Mouse (Mus musculus): ENCODE results near the gene Ibsp. TPM values are rescaled to one million over a fixed set of nuclear protein-coding genes. Genes with fewer than 3 reads are reported as not detected.
A peak's percentile ranks its signal among the peaks of the same experiment; 100 is the strongest.

Ibsp gene
- polyA plus RNA-seq, 1 experiment from 2014 or later: not detected

DNA sequence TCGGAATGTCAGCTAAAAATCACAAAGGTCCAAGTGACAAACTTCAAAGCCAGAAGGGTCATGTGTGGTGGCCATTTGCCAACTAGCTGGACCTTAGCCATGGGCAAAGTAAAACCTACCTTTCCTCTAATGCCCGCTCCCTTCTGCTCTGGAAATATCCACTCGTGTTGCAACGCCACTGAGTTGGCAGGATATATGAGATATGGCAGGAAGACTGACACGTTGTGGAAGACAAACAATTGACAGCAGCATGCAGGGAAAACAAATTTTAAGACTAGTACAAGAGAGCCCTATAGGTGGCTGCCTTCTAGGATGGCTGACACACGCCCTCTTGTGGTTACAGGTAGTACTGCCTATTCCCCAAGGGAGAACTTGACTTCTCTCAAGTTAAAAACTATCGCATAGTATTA lies 34.3 kb downstream of the Ibsp start:
- Histone ChIP-seq H3K36me3 (ENCODE audit: control insufficient read depth, insufficient read depth, low read length) (no peaks in the 10 kb centered on the region), H3K4me2 (ENCODE audit: low read length) (peak overlapping the region; percentile 44), H3K27ac (replicated peaks in 1 of 2; ENCODE audit: control insufficient read depth in 1 of 2, insufficient read depth in 1 of 2, low read depth in 2 of 2, low read length in 2 of 2) (no peak overlapping the region), H3K4me1 (ENCODE audit: control insufficient read depth in 2 of 2, insufficient read depth in 2 of 2, low read length in 2 of 2) (no peaks in the 10 kb centered on the region; a peak in 1 of 4 replicates), H3K9me3 (ENCODE audit: control insufficient read depth, low read length) (no peaks in the 10 kb centered on the region), H3K4me3 (ENCODE audit: control insufficient read depth in 1 of 2, insufficient read depth in 1 of 2, low read depth in 1 of 2, low read length in 2 of 2) (no peak overlapping the region), H3K9ac (ENCODE audit: low read length) (no peak overlapping the region), H3K27me3 (ENCODE audit: control insufficient read depth, insufficient read depth, low read length) (no peaks in the 10 kb centered on the region)
- 30% methylated on average over 7 of the region's 7 CpGs for WGBS
- no peak for ATAC-seq (ENCODE audit: insufficient number of reproducible peaks, insufficient read depth, low FRiP score, low read depth)

GRCm38 (mm10) chr5:104333643-104334042 lies 34.7 kb downstream of the Ibsp start:
- H3K36me3 ChIP-seq (ENCODE audit: control insufficient read depth, insufficient read depth, low read length): no peaks in the 10 kb centered on the region
- H3K4me1 ChIP-seq (ENCODE audit: control insufficient read depth in 2 of 2, insufficient read depth in 2 of 2, low read length in 2 of 2): no peaks in the 10 kb centered on the region; a peak in 1 of 4 replicates
- H3K27ac ChIP-seq (replicated peaks in 1 of 2; ENCODE audit: control insufficient read depth in 1 of 2, insufficient read depth in 1 of 2, low read depth in 2 of 2, low read length in 2 of 2): no peak overlapping the region
- 69% methylated on average over 6 of the region's 6 CpGs for WGBS
- H3K27me3 ChIP-seq (ENCODE audit: control insufficient read depth, insufficient read depth, low read length): no peaks in the 10 kb centered on the region
- H3K9ac ChIP-seq (ENCODE audit: low read length): no peak overlapping the region
- no peak overlapping the region for H3K4me2 ChIP-seq (ENCODE audit: low read length)
- H3K9me3 ChIP-seq (ENCODE audit: control insufficient read depth, low read length): no peaks in the 10 kb centered on the region
- no peak overlapping the region for H3K4me3 ChIP-seq (ENCODE audit: control insufficient read depth in 1 of 2, insufficient read depth in 1 of 2, low read depth in 1 of 2, low read length in 2 of 2)
- no peak for ATAC-seq (ENCODE audit: insufficient number of reproducible peaks, insufficient read depth, low FRiP score, low read depth)

GRCm38 (mm10) chr5:104334516-104334915 lies 35.5 kb downstream of the Ibsp start:
- Histone ChIP-seq H3K9me3 (ENCODE audit: control insufficient read depth, low read length) (no peaks in the 10 kb centered on the region), H3K36me3 (ENCODE audit: control insufficient read depth, insufficient read depth, low read length) (no peaks in the 10 kb centered on the region), H3K9ac (ENCODE audit: low read length) (no peak overlapping the region), H3K27me3 (ENCODE audit: control insufficient read depth, insufficient read depth, low read length) (no peaks in the 10 kb centered on the region), H3K4me2 (ENCODE audit: low read length) (no peak overlapping the region), H3K4me3 (ENCODE audit: control insufficient read depth in 1 of 2, insufficient read depth in 1 of 2, low read depth in 1 of 2, low read length in 2 of 2) (no peak overlapping the region), H3K4me1 (ENCODE audit: control insufficient read depth in 2 of 2, insufficient read depth in 2 of 2, low read length in 2 of 2) (no peaks in the 10 kb centered on the region; a peak in 1 of 4 replicates), H3K27ac (replicated peaks in 1 of 2; ENCODE audit: control insufficient read depth in 1 of 2, insufficient read depth in 1 of 2, low read depth in 2 of 2, low read length in 2 of 2) (no peak overlapping the region)
- WGBS: 70% methylated on average over 14 of the region's 14 CpGs
- ATAC-seq (ENCODE audit: insufficient number of reproducible peaks, insufficient read depth, low FRiP score, low read depth): no peak

- H3K27ac ChIP-seq (replicated peaks in 1 of 2; ENCODE audit: control insufficient read depth in 1 of 2, insufficient read depth in 1 of 2, low read depth in 2 of 2, low read length in 2 of 2): no peak overlapping the region
- H3K9ac ChIP-seq (ENCODE audit: low read length): no peak overlapping the region
- no peak for ATAC-seq (ENCODE audit: insufficient number of reproducible peaks, insufficient read depth, low FRiP score, low read depth)
- no peaks in the 10 kb centered on the region for H3K36me3 ChIP-seq (ENCODE audit: control insufficient read depth, insufficient read depth, low read length)
- 75% methylated on average over 5 of the region's 5 CpGs for WGBS
- no peak overlapping the region for H3K4me2 ChIP-seq (ENCODE audit: low read length)
- no peak overlapping the region for H3K4me3 ChIP-seq (ENCODE audit: control insufficient read depth in 1 of 2, insufficient read depth in 1 of 2, low read depth in 1 of 2, low read length in 2 of 2)
- H3K4me1 ChIP-seq (ENCODE audit: control insufficient read depth in 2 of 2, insufficient read depth in 2 of 2, low read length in 2 of 2): no peaks in the 10 kb centered on the region; a peak in 2 of 4 replicates
- no peaks in the 10 kb centered on the region for H3K9me3 ChIP-seq (ENCODE audit: control insufficient read depth, low read length)
- H3K27me3 ChIP-seq (ENCODE audit: control insufficient read depth, insufficient read depth, low read length): no peaks in the 10 kb centered on the region
Measured at GRCm38 (mm10) chr5:104335962-104336361, 37.0 kb downstream of the Ibsp start.

GRCm38 (mm10) chr5:104337491-104337890 lies 38.5 kb downstream of the Ibsp start:
- Histone ChIP-seq H3K27me3 (ENCODE audit: control insufficient read depth, insufficient read depth, low read length) (no peaks in the 10 kb centered on the region), H3K4me3 (ENCODE audit: control insufficient read depth in 1 of 2, insufficient read depth in 1 of 2, low read depth in 1 of 2, low read length in 2 of 2) (no peak overlapping the region), H3K4me1 (ENCODE audit: control insufficient read depth in 2 of 2, insufficient read depth in 2 of 2, low read length in 2 of 2) (no peaks in the 10 kb centered on the region; a peak in 2 of 4 replicates), H3K4me2 (ENCODE audit: low read length) (no peak overlapping the region), H3K9ac (ENCODE audit: low read length) (no peak overlapping the region), H3K27ac (replicated peaks in 1 of 2; ENCODE audit: control insufficient read depth in 1 of 2, insufficient read depth in 1 of 2, low read depth in 2 of 2, low read length in 2 of 2) (no peak overlapping the region), H3K9me3 (ENCODE audit: control insufficient read depth, low read length) (no peaks in the 10 kb centered on the region), H3K36me3 (ENCODE audit: control insufficient read depth, insufficient read depth, low read length) (no peaks in the 10 kb centered on the region)
- WGBS: 74% methylated on average over 4 of the region's 4 CpGs
- ATAC-seq (ENCODE audit: insufficient number of reproducible peaks, insufficient read depth, low FRiP score, low read depth): no peak

GRCm38 (mm10) chr5:104339009-104339408 lies 40.0 kb downstream of the Ibsp start:
- H3K4me1 ChIP-seq (ENCODE audit: control insufficient read depth in 2 of 2, insufficient read depth in 2 of 2, low read length in 2 of 2): no peaks in the 10 kb centered on the region; a peak in 1 of 4 replicates
- H3K4me2 ChIP-seq (ENCODE audit: low read length): no peak overlapping the region
- H3K9me3 ChIP-seq (ENCODE audit: control insufficient read depth, low read length): no peaks in the 10 kb centered on the region
- WGBS: 73% methylated on average over 5 of the region's 5 CpGs
- H3K9ac ChIP-seq (ENCODE audit: low read length): no peak overlapping the region
- H3K36me3 ChIP-seq (ENCODE audit: control insufficient read depth, insufficient read depth, low read length): no peaks in the 10 kb centered on the region
- H3K4me3 ChIP-seq (ENCODE audit: control insufficient read depth in 1 of 2, insufficient read depth in 1 of 2, low read depth in 1 of 2, low read length in 2 of 2): no peak overlapping the region
- no peaks in the 10 kb centered on the region for H3K27me3 ChIP-seq (ENCODE audit: control insufficient read depth, insufficient read depth, low read length)
- H3K27ac ChIP-seq (replicated peaks in 1 of 2; ENCODE audit: control insufficient read depth in 1 of 2, insufficient read depth in 1 of 2, low read depth in 2 of 2, low read length in 2 of 2): no peak overlapping the region
- no peak for ATAC-seq (ENCODE audit: insufficient number of reproducible peaks, insufficient read depth, low FRiP score, low read depth)

DNA sequence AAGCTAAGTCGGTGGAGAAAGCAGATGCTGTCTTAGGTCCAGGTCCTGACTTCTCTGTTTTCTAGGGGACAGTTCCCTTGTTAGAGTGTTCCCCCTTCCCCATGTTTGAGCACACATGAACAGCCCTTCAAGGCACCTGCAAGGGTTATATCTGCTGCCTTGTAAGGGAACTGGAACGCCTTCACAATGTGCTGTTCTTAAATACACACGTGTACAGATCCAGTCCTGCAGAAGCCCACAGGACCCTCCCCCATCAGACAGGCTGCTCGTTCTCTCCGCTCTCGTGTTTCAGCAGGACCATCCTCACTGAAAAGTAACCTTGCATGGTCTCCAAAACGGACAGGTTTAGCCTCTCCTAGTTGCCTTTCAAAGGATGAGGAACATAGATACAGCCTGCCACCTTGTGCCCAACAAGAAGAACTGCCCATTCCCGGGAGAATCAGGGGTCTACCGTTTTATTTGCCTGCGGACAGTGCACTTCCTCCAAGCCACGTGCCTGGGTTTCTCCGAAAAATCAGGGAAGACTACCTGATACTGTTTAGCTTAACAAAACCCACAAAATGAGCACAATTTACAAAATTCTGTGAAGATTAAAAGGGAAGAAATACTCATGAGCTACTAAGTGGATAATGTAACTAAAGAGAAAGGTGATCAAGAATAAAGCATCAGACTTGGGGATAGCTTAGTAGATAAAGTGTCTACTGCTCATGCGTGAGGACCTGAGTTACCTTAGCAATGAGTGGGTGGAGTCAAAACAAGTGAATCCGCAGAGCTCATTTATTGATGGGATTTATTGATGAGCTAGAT lies 40.9 kb downstream of the Ibsp start:
- Histone ChIP-seq H3K4me2 (ENCODE audit: low read length) (peak overlapping the region; percentile 40), H3K27me3 (ENCODE audit: control insufficient read depth, insufficient read depth, low read length) (no peaks in the 10 kb centered on the region)
- no peak for ATAC-seq (ENCODE audit: insufficient number of reproducible peaks, insufficient read depth, low FRiP score, low read depth)

GRCm38 (mm10) chr5:104340513-104340829 lies 41.5 kb downstream of the Ibsp start:
- Histone ChIP-seq H3K9ac (ENCODE audit: low read length) (no peak overlapping the region), H3K36me3 (ENCODE audit: control insufficient read depth, insufficient read depth, low read length) (no peaks in the 10 kb centered on the region), H3K9me3 (ENCODE audit: control insufficient read depth, low read length) (no peaks in the 10 kb centered on the region), H3K4me2 (ENCODE audit: low read length) (no peak overlapping the region), H3K27ac (replicated peaks in 1 of 2; ENCODE audit: control insufficient read depth in 1 of 2, insufficient read depth in 1 of 2, low read depth in 2 of 2, low read length in 2 of 2) (no peak overlapping the region), H3K27me3 (ENCODE audit: control insufficient read depth, insufficient read depth, low read length) (no peaks in the 10 kb centered on the region), H3K4me1 (ENCODE audit: control insufficient read depth in 2 of 2, insufficient read depth in 2 of 2, low read length in 2 of 2) (no peaks in the 10 kb centered on the region; a peak in 1 of 4 replicates), H3K4me3 (ENCODE audit: control insufficient read depth in 1 of 2, insufficient read depth in 1 of 2, low read depth in 1 of 2, low read length in 2 of 2) (no peak overlapping the region)
- 70% methylated on average over 4 of the region's 4 CpGs for WGBS
- no peak for ATAC-seq (ENCODE audit: insufficient number of reproducible peaks, insufficient read depth, low FRiP score, low read depth)

More for the DNA sequence above, 40.9 kb downstream of the Ibsp start:
- Histone ChIP-seq H3K9ac (ENCODE audit: low read length) (no peak overlapping the region), H3K36me3 (ENCODE audit: control insufficient read depth, insufficient read depth, low read length) (no peaks in the 10 kb centered on the region), H3K4me1 (ENCODE audit: control insufficient read depth in 2 of 2, insufficient read depth in 2 of 2, low read length in 2 of 2) (no peaks in the 10 kb centered on the region; a peak in 1 of 4 replicates), H3K9me3 (ENCODE audit: control insufficient read depth, low read length) (no peaks in the 10 kb centered on the region), H3K27ac (replicated peaks in 1 of 2; ENCODE audit: control insufficient read depth in 1 of 2, insufficient read depth in 1 of 2, low read depth in 2 of 2, low read length in 2 of 2) (no peak overlapping the region), H3K4me3 (ENCODE audit: control insufficient read depth in 1 of 2, insufficient read depth in 1 of 2, low read depth in 1 of 2, low read length in 2 of 2) (no peak overlapping the region)
- WGBS: 22% methylated on average over 14 of the region's 14 CpGs

All from heart, embryonic 14.5 days (tissue).